Mouse (Mus musculus) neural tube, embryonic 11.5 days (tissue): Measurements from ENCODE around the gene Zfpl1. TPM values are rescaled to one million over a fixed set of nuclear protein-coding genes. Genes with fewer than 3 reads are reported as not detected.
A peak's percentile ranks its signal among the peaks of the same experiment; 100 is the strongest.

Experiments
- ATAC-seq: fragments of 200-750 bp; cut with Nextera tagmentation; 2 replicates; pipeline ENCODE4 v1.8.0; 2017; ENCODE audit warnings: moderate number of reproducible peaks, mild to moderate bottlenecking, moderate TSS enrichment, moderate library complexity; ENCODE audit not compliant: insufficient read depth, low FRiP score, low TSS enrichment
- DNase-seq: peaks from one replicate; pipeline ENCODE4 v3.0.0-alpha.2; 2015; ENCODE audit warnings: low spot score
- H3K27ac ChIP-seq: fragments of 300-500 bp; sonication (generic); 2 replicates; pipeline ENCODE4 v1.5.1; 2014; ENCODE audit warnings: low read depth, mild to moderate bottlenecking, low read length
- H3K27me3 ChIP-seq: fragments of 300-500 bp; sonication (generic); 2 replicates; pipeline ENCODE4 v1.6.1; 2014; ENCODE audit warnings: mild to moderate bottlenecking, low read length, mixed read lengths; ENCODE audit not compliant: control insufficient read depth, insufficient read depth
- H3K36me3 ChIP-seq: fragments of 300-500 bp; sonication (generic); 2 replicates; pipeline ENCODE4 v1.6.1; 2014; ENCODE audit warnings: mild to moderate bottlenecking, low read length, moderate library complexity, mixed read lengths; ENCODE audit not compliant: control insufficient read depth, insufficient read depth
- H3K4me1 ChIP-seq: fragments of 300-500 bp; sonication (generic); 2 replicates; pipeline ENCODE4 v1.6.1; 2014; ENCODE audit warnings: low read length, mixed read lengths; ENCODE audit not compliant: control insufficient read depth, insufficient read depth
- H3K4me2 ChIP-seq: fragments of 300-500 bp; sonication (generic); 2 replicates; pipeline ENCODE4 v1.6.1; 2014; ENCODE audit warnings: low read depth, mild to moderate bottlenecking, moderate library complexity
- H3K4me3 ChIP-seq: fragments of 300-500 bp; sonication (generic); 2 replicates; pipeline ENCODE4 v1.5.1; 2014; ENCODE audit warnings: low read depth, low read length
- H3K9ac ChIP-seq: fragments of 300-500 bp; sonication (generic); 2 replicates; pipeline ENCODE4 v1.6.1; 2014; ENCODE audit warnings: mild to moderate bottlenecking, low read length
- H3K9me3 ChIP-seq: fragments of 300-500 bp; sonication (generic); 2 replicates; pipeline ENCODE4 v1.6.1; 2016; ENCODE audit warnings: low read length; ENCODE audit not compliant: control insufficient read depth
- WGBS: fragments of 180-500 bp; shearing (Covaris S2); extraction: QIAGEN DNeasy Blood & Tissue Kit; methylation state at CpG from one replicate; pipeline ENCODE4 v1.1.7; 2014; 5-methylcytosine and 5-hydroxymethylcytosine counted together
- polyA plus RNA-seq: library from polyadenylated mRNA; unstranded; fragments of >200 nt; fragmentation: Nextera tagmentation; extraction: Ambion mirVana; gene quantifications from 2 replicates; pipeline ENCODE4 v1.2.1, GENCODE M21; 2014

The Zfpl1 gene
- polyA plus RNA-seq, 1 experiment from 2014 or later, result 74.3 TPM

- Histone ChIP-seq H3K4me1 (no peaks in the 10 kb centered on the region), H3K9ac (peak within 1 kb of the TSS; percentile 22; the same call in 1 of the 2 replicates), H3K9me3 (no peaks in the 10 kb centered on the region), H3K4me3 (no peak within 1 kb of the TSS), H3K27ac (no peak within 1 kb of the TSS), H3K36me3 (no peaks in the 10 kb centered on the region), H3K27me3 (no peaks in the 10 kb centered on the region), H3K4me2 (no peak within 1 kb of the TSS)
- ATAC-seq (no peak), DNase-seq (no peak)
- WGBS, result 85% methylated on average over 7 of the region's 7 CpGs
Measured at GRCm38 (mm10) chr19:6105586-6105985, 20.8 kb upstream of the Zfpl1 start, which contains the start of gene Naaladl1. Gene Naaladl1, plus strand, starts transcription at chr19:6105782.

DNA sequence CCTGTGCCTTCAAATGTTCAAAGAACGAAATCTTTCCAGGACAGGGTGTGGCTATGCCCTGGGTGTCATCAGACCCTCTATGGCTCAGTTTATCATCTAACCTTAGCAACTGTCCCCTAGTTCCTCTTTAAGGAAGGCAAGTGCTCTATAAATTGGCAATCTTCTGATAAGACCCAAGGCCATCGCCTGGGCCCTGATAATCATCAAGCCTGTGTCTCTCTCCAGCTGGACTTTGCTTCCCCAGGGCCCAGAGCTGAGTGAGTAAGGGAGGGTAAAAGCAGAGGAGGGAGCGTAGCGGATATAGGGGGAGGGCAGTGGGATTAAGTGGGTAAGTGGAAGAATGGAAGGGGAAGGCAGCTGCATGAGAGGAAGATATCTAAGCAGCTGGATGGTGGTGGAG, 19.7 kb upstream of the Zfpl1 start:
- no peak overlapping the region for H3K4me3 ChIP-seq
- H3K4me1 ChIP-seq, result no peaks in the 10 kb centered on the region
- H3K9me3 ChIP-seq, result no peaks in the 10 kb centered on the region
- H3K36me3 ChIP-seq, result no peaks in the 10 kb centered on the region
- no peak overlapping the region for H3K27ac ChIP-seq
- ATAC-seq (no peak), DNase-seq (no peak)
- no peak overlapping the region for H3K9ac ChIP-seq
- H3K27me3 ChIP-seq, result no peaks in the 10 kb centered on the region
- WGBS, result 96% methylated on average over 4 of the region's 4 CpGs
- H3K4me2 ChIP-seq, result no peak overlapping the region

GRCm38 (mm10) chr19:6102169-6102853, 17.6 kb upstream of the Zfpl1 start:
- H3K27ac ChIP-seq, result no peak overlapping the region
- no peak overlapping the region for H3K9ac ChIP-seq

DNA sequence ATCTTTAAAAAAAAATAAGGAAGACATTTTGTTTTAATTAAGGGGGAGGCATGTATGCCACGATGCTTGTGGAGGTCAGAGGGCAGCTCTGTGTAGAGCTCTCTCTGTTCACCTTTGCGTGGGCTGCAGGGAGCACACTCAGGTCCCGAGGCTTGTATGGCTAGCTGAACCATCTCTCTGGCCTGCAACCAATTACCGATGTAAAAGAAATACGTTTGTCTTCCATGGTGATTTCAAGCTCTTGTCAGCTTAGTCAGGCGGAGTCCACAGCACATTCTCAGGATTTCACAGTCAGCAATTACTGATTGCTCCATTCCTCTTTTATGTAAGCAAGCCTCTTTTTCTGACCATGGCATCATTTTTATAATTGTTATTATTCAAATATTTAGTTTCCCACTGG, 16.4 kb upstream of the Zfpl1 start:
- WGBS, result 62% methylated on average over 6 of the region's 6 CpGs
- no peak overlapping the region for H3K4me2 ChIP-seq
- H3K27ac ChIP-seq, result no peak overlapping the region
- H3K4me3 ChIP-seq, result no peak overlapping the region
- no peak for ATAC-seq
- no peaks in the 10 kb centered on the region for H3K36me3 ChIP-seq
- H3K27me3 ChIP-seq, result no peaks in the 10 kb centered on the region
- H3K9me3 ChIP-seq, result no peaks in the 10 kb centered on the region
- no peak for DNase-seq
- H3K4me1 ChIP-seq, result no peaks in the 10 kb centered on the region
- H3K9ac ChIP-seq, result no peak overlapping the region

More at GRCm38 (mm10) chr19:6102169-6102853, 17.6 kb upstream of the Zfpl1 start:
- H3K27me3 ChIP-seq, result no peaks in the 10 kb centered on the region
- no peaks in the 10 kb centered on the region for H3K36me3 ChIP-seq
- H3K4me1 ChIP-seq, result no peaks in the 10 kb centered on the region
- DNase-seq, result no peak
- no peak overlapping the region for H3K4me2 ChIP-seq
- no peak overlapping the region for H3K4me3 ChIP-seq
- 76% methylated on average over 6 of the region's 6 CpGs for WGBS
- no peak for ATAC-seq
- H3K9me3 ChIP-seq, result no peaks in the 10 kb centered on the region

- no peak overlapping the region for H3K4me2 ChIP-seq
- H3K27ac ChIP-seq, result no peak overlapping the region
- H3K9me3 ChIP-seq, result no peaks in the 10 kb centered on the region
- H3K27me3 ChIP-seq, result no peaks in the 10 kb centered on the region
- H3K4me3 ChIP-seq, result no peak overlapping the region
- 90% methylated on average over 3 of the region's 3 CpGs for WGBS
- H3K4me1 ChIP-seq, result no peaks in the 10 kb centered on the region
- ATAC-seq (no peak), DNase-seq (no peak)
- H3K9ac ChIP-seq, result no peak overlapping the region
- peaks cover 4% of the 10 kb centered on the region for H3K36me3 ChIP-seq
Measured at GRCm38 (mm10) chr19:6097847-6098246, 13.1 kb upstream of the Zfpl1 start.

- DNase-seq (no peak), ATAC-seq (no peak)
- WGBS, result 95% methylated on average over 7 of the region's 7 CpGs
- H3K27me3 ChIP-seq, result no peaks in the 10 kb centered on the region
- no peak within 1 kb of the TSS for H3K27ac ChIP-seq
- no peaks in the 10 kb centered on the region for H3K9me3 ChIP-seq
- H3K4me3 ChIP-seq, result no peak within 1 kb of the TSS
- H3K4me1 ChIP-seq, result no peaks in the 10 kb centered on the region
- peaks cover 12% of the 10 kb centered on the region for H3K36me3 ChIP-seq
- H3K9ac ChIP-seq, result no peak within 1 kb of the TSS
- no peak within 1 kb of the TSS for H3K4me2 ChIP-seq
Measured at GRCm38 (mm10) chr19:6094119-6094518, 9.4 kb upstream of the Zfpl1 start, which contains the start of gene AC131692.1. Gene AC131692.1, plus strand, starts transcription at chr19:6094419.

- Histone ChIP-seq H3K4me1 (peaks cover 5% of the 10 kb centered on the region), H3K27me3 (no peaks in the 10 kb centered on the region), H3K9ac (no peak overlapping the region), H3K4me2 (no peak overlapping the region), H3K36me3 (peaks cover 10% of the 10 kb centered on the region), H3K27ac (no peak overlapping the region), H3K4me3 (no peak overlapping the region), H3K9me3 (no peaks in the 10 kb centered on the region)
- ATAC-seq (no peak), DNase-seq (no peak)
- WGBS, result 97% methylated on average over 13 of the region's 13 CpGs
Measured at GRCm38 (mm10) chr19:6088841-6089240, 4.1 kb upstream of the Zfpl1 start.

DNA sequence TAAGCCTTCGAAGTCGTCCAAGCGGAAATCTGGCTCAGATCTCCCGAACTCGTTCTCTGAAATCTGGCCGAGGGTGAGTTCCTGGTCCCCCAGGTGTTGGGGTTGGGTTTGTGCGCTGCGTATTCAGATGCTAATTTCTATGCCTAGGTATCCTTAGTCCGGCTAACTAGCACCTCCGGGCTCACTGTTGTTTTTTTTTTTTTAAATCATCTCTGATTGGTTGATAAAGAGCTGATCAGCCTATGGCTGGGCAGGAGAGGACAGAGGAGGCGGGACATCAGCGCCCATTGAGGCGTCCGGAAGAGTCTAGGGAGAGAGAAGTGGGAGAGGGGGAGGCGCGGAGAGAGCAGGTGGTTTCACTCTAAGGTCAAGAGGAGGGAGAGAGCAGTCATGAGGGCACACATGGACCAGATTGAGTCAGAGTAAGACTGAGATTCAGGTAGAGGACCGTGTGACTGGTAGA, 692 bp upstream of the Zfpl1 start:
- WGBS, result under 1% methylated on average over 17 of the region's 17 CpGs
- ATAC-seq, result peak; percentile 78
- peaks cover 9% of the 10 kb centered on the region for H3K36me3 ChIP-seq

GRCm38 (mm10) chr19:6082156-6082555, 2.6 kb downstream of the Zfpl1 start, which contains the start of gene Gm28374:
Gene Gm28374, minus strand, starts transcription at chr19:6082256.
- H3K36me3 ChIP-seq, result peaks cover 3% of the 10 kb centered on the region
- DNase-seq (no peak), ATAC-seq (no peak)
- H3K27me3 ChIP-seq, result no peaks in the 10 kb centered on the region
- H3K27ac ChIP-seq, result no peak within 1 kb of the TSS
- no peak within 1 kb of the TSS for H3K4me2 ChIP-seq
- H3K9me3 ChIP-seq, result no peaks in the 10 kb centered on the region
- peaks cover 6% of the 10 kb centered on the region for H3K4me1 ChIP-seq
- H3K4me3 ChIP-seq, result no peak within 1 kb of the TSS
- 94% methylated on average over 9 of the region's 9 CpGs for WGBS
- no peak within 1 kb of the TSS for H3K9ac ChIP-seq

More for the DNA sequence above, 692 bp upstream of the Zfpl1 start:
- Histone ChIP-seq H3K4me3 (peak overlapping the region; percentile 84), H3K27me3 (no peaks in the 10 kb centered on the region), H3K9me3 (no peaks in the 10 kb centered on the region), H3K4me2 (peak overlapping the region; percentile 90), H3K27ac (no peak overlapping the region), H3K4me1 (peaks cover 6% of the 10 kb centered on the region), H3K9ac (peak overlapping the region; percentile 53)
- peak; percentile 78 for DNase-seq
